Mouse (Mus musculus): ENCODE measurements around the gene Bnc1. TPM values are rescaled to one million over a fixed set of nuclear protein-coding genes. Genes with fewer than 3 reads are reported as not detected.

Gene Bnc1
- polyA plus RNA-seq, 1 experiment = 0.07 TPM

GRCm38 (mm10) chr7:81966195-81966594 lies 25.9 kb downstream of the Bnc1 start:
- H3K4me1 ChIP-seq (ENCODE audit: control insufficient read depth, insufficient read depth, insufficient read length) = no peaks in the 10 kb centered on the region
- no peak overlapping the region for H3K27ac ChIP-seq (ENCODE audit: insufficient read depth, low read length)
- no peaks in the 10 kb centered on the region for H3K36me3 ChIP-seq (ENCODE audit: control insufficient read depth, insufficient read depth, low read length)
- no peak for DNase-seq (ENCODE audit: low read depth in 1 of 2, low spot score in 2 of 2)
- WGBS = 73% methylated on average over 5 of the region's 5 CpGs
- H3K27me3 ChIP-seq (ENCODE audit: control insufficient read depth, insufficient read depth, low read length) = no peaks in the 10 kb centered on the region
- no peak overlapping the region for H3K4me3 ChIP-seq (ENCODE audit: extremely low read depth, insufficient read depth, insufficient read length)
- TF ChIP-seq POLR2A (IDR thresholded peaks at IDR 0.05; ENCODE audit: low read depth, low read length) = no peak
- TF ChIP-seq CTCF (IDR thresholded peaks at IDR 0.05; ENCODE audit: extremely low read depth, insufficient read depth, insufficient read length, insufficient replicate concordance) = no peak

- DNase-seq (ENCODE audit: low read depth in 1 of 2, low spot score in 2 of 2) = peak in 1 of 2 experiments; percentile 3
- TF ChIP-seq CTCF (IDR thresholded peaks at IDR 0.05; ENCODE audit: extremely low read depth, insufficient read depth, insufficient read length, insufficient replicate concordance) (no peak), POLR2A (IDR thresholded peaks at IDR 0.05; ENCODE audit: low read depth, low read length) (no peak)
- Histone ChIP-seq H3K27me3 (ENCODE audit: control insufficient read depth, insufficient read depth, low read length) (no peaks in the 10 kb centered on the region), H3K4me1 (ENCODE audit: control insufficient read depth, insufficient read depth, insufficient read length) (no peaks in the 10 kb centered on the region), H3K4me3 (ENCODE audit: extremely low read depth, insufficient read depth, insufficient read length) (no peak overlapping the region), H3K27ac (ENCODE audit: insufficient read depth, low read length) (no peak overlapping the region), H3K36me3 (ENCODE audit: control insufficient read depth, insufficient read depth, low read length) (no peaks in the 10 kb centered on the region)
- 3% methylated on average over 3 of the region's 3 CpGs for WGBS
These were observed 32.4 kb downstream of the Bnc1 start for GRCm38 (mm10) chr7:81959704-81960103.

- Histone ChIP-seq H3K27me3 (ENCODE audit: control insufficient read depth, insufficient read depth, low read length) (no peaks in the 10 kb centered on the region), H3K27ac (ENCODE audit: insufficient read depth, low read length) (no peak overlapping the region), H3K36me3 (ENCODE audit: control insufficient read depth, insufficient read depth, low read length) (no peaks in the 10 kb centered on the region), H3K4me3 (ENCODE audit: extremely low read depth, insufficient read depth, insufficient read length) (no peak overlapping the region), H3K4me1 (ENCODE audit: control insufficient read depth, insufficient read depth, insufficient read length) (no peaks in the 10 kb centered on the region)
- TF ChIP-seq POLR2A (IDR thresholded peaks at IDR 0.05; ENCODE audit: low read depth, low read length) (no peak), CTCF (IDR thresholded peaks at IDR 0.05; ENCODE audit: extremely low read depth, insufficient read depth, insufficient read length, insufficient replicate concordance) (peak; percentile 38; the same call in 1 of the 2 replicates)
- DNase-seq (ENCODE audit: low read depth in 1 of 2, low spot score in 2 of 2) = peak; percentile 12 to 18
These were observed 37.8 kb downstream of the Bnc1 start for GRCm38 (mm10) chr7:81954208-81954846.

GRCm38 (mm10) chr7:81950499-81950898 lies 41.6 kb downstream of the Bnc1 start:
- Histone ChIP-seq H3K27ac (ENCODE audit: insufficient read depth, low read length) (no peak overlapping the region), H3K27me3 (ENCODE audit: control insufficient read depth, insufficient read depth, low read length) (no peaks in the 10 kb centered on the region), H3K4me1 (ENCODE audit: control insufficient read depth, insufficient read depth, insufficient read length) (no peaks in the 10 kb centered on the region), H3K4me3 (ENCODE audit: extremely low read depth, insufficient read depth, insufficient read length) (no peak overlapping the region), H3K36me3 (ENCODE audit: control insufficient read depth, insufficient read depth, low read length) (no peaks in the 10 kb centered on the region)
- no peak for DNase-seq (ENCODE audit: low read depth in 1 of 2, low spot score in 2 of 2)
- TF ChIP-seq CTCF (IDR thresholded peaks at IDR 0.05; ENCODE audit: extremely low read depth, insufficient read depth, insufficient read length, insufficient replicate concordance) (no peak), POLR2A (IDR thresholded peaks at IDR 0.05; ENCODE audit: low read depth, low read length) (no peak)
- WGBS = 83% methylated on average over 2 of the region's 2 CpGs

- Histone ChIP-seq H3K36me3 (ENCODE audit: control insufficient read depth, insufficient read depth, low read length) (no peaks in the 10 kb centered on the region), H3K4me3 (ENCODE audit: extremely low read depth, insufficient read depth, insufficient read length) (no peak overlapping the region), H3K27ac (ENCODE audit: insufficient read depth, low read length) (no peak overlapping the region), H3K4me1 (ENCODE audit: control insufficient read depth, insufficient read depth, insufficient read length) (no peaks in the 10 kb centered on the region), H3K27me3 (ENCODE audit: control insufficient read depth, insufficient read depth, low read length) (no peaks in the 10 kb centered on the region)
- 54% methylated on average over 4 of the region's 4 CpGs for WGBS
- DNase-seq (ENCODE audit: low read depth in 1 of 2, low spot score in 2 of 2) = no peak
- TF ChIP-seq CTCF (IDR thresholded peaks at IDR 0.05; ENCODE audit: extremely low read depth, insufficient read depth, insufficient read length, insufficient replicate concordance) = no peak
- no peak for TF ChIP-seq POLR2A (IDR thresholded peaks at IDR 0.05; ENCODE audit: low read depth, low read length)
These were observed 46.7 kb downstream of the Bnc1 start for GRCm38 (mm10) chr7:81945398-81945797.

GRCm38 (mm10) chr7:81934806-81935205 lies 57.3 kb downstream of the Bnc1 start:
- Histone ChIP-seq H3K36me3 (ENCODE audit: control insufficient read depth, insufficient read depth, low read length) (no peaks in the 10 kb centered on the region), H3K27me3 (ENCODE audit: control insufficient read depth, insufficient read depth, low read length) (peaks cover 19% of the 10 kb centered on the region), H3K27ac (ENCODE audit: insufficient read depth, low read length) (no peak overlapping the region), H3K4me1 (ENCODE audit: control insufficient read depth, insufficient read depth, insufficient read length) (peaks cover 10% of the 10 kb centered on the region; the same call in 1 of the 2 replicates), H3K4me3 (ENCODE audit: extremely low read depth, insufficient read depth, insufficient read length) (no peak overlapping the region; the same call in 1 of the 2 replicates)
- TF ChIP-seq CTCF (IDR thresholded peaks at IDR 0.05; ENCODE audit: extremely low read depth, insufficient read depth, insufficient read length, insufficient replicate concordance) = no peak
- no peak for TF ChIP-seq POLR2A (IDR thresholded peaks at IDR 0.05; ENCODE audit: low read depth, low read length)
- DNase-seq (ENCODE audit: low read depth in 1 of 2, low spot score in 2 of 2) = no peak
- WGBS = 37% methylated on average over 5 of the region's 5 CpGs

- peak in 1 of 2 experiments; percentile 26 for DNase-seq (ENCODE audit: low read depth in 1 of 2, low spot score in 2 of 2)
- TF ChIP-seq CTCF (IDR thresholded peaks at IDR 0.05; ENCODE audit: extremely low read depth, insufficient read depth, insufficient read length, insufficient replicate concordance) = no peak
- TF ChIP-seq POLR2A (IDR thresholded peaks at IDR 0.05; ENCODE audit: low read depth, low read length) = no peak
- Histone ChIP-seq H3K36me3 (ENCODE audit: control insufficient read depth, insufficient read depth, low read length) (no peaks in the 10 kb centered on the region), H3K27me3 (ENCODE audit: control insufficient read depth, insufficient read depth, low read length) (peaks cover 19% of the 10 kb centered on the region), H3K4me3 (ENCODE audit: extremely low read depth, insufficient read depth, insufficient read length) (peak within 1 kb of the TSS; percentile 66), H3K4me1 (ENCODE audit: control insufficient read depth, insufficient read depth, insufficient read length) (peaks cover 10% of the 10 kb centered on the region; the same call in 1 of the 2 replicates), H3K27ac (ENCODE audit: insufficient read depth, low read length) (peak within 1 kb of the TSS; percentile 41)
- 2% methylated on average over 45 of the region's 63 CpGs for WGBS
These were observed 57.8 kb downstream of the Bnc1 start, which contains the start of gene Hdgfl3 for GRCm38 (mm10) chr7:81934267-81934745. Gene Hdgfl3, minus strand, starts transcription at chr7:81934473.
